Mouse (Mus musculus) MEL (cell line): ENCODE results near the gene Myl6b.
A peak's percentile ranks its signal among the peaks of the same experiment; 100 is the strongest.

ENCODE experiments used
- CTCF ChIP-seq, 3 experiments: IDR thresholded peaks in 2 of 3; conservative IDR thresholded peaks in 1 of 3; 2 replicates each; pipeline ENCODE4 v1.5.1; 2011 to 2012; ENCODE audit warnings: low read length in 3 of 3, low read depth in 2 of 3, mild to moderate bottlenecking in 2 of 3, improper control_type of control experiment in 1 of 3, inconsistent platforms in 1 of 3, mixed read lengths in 1 of 3, moderate library complexity in 1 of 3; ENCODE audit not compliant: control insufficient read depth in 1 of 3, insufficient read depth in 1 of 3, poor library complexity in 1 of 3, severe bottlenecking in 1 of 3
- E2F4 ChIP-seq: IDR thresholded peaks from 2 replicates; pipeline ENCODE4 v1.6.1; 2011; ENCODE audit warnings: low read depth, low read length, improper control_type of control experiment, borderline replicate concordance
- EP300 ChIP-seq, 2 experiments: IDR thresholded peaks; 2 replicates each; pipeline ENCODE4 v1.6.1; 2011; ENCODE audit warnings: improper control_type of control experiment in 2 of 2, low read length in 2 of 2, low read depth in 1 of 2, mild to moderate bottlenecking in 1 of 2
- HCFC1 ChIP-seq: IDR thresholded peaks from 2 replicates; pipeline ENCODE4 v1.6.1; 2012; ENCODE audit warnings: low read depth, mild to moderate bottlenecking, inconsistent platforms, low read length, improper control_type of control experiment, moderate library complexity
- MAX ChIP-seq: IDR thresholded peaks from 2 replicates; pipeline ENCODE4 v1.6.1; 2011; ENCODE audit warnings: low read length, improper control_type of control experiment
- MAZ ChIP-seq: IDR thresholded peaks from 2 replicates; pipeline ENCODE4 v1.6.1; 2012; ENCODE audit warnings: low read depth, mild to moderate bottlenecking, inconsistent platforms, low read length, improper control_type of control experiment
- NRF1 ChIP-seq: IDR thresholded peaks from 2 replicates; pipeline ENCODE4 v1.6.1; 2014; ENCODE audit warnings: low read depth, mild to moderate bottlenecking, inconsistent platforms, low read length, improper control_type of control experiment, moderate library complexity; ENCODE audit not compliant: poor library complexity, insufficient read depth, severe bottlenecking
- POLR2A ChIP-seq, 2 experiments: IDR thresholded peaks; 2 replicates each; pipeline ENCODE4 v1.6.1; 2011 to 2012; ENCODE audit warnings: low read length in 2 of 2, mild to moderate bottlenecking in 2 of 2, control low read depth in 1 of 2, improper control_type of control experiment in 1 of 2, low read depth in 1 of 2, moderate library complexity in 1 of 2; ENCODE audit not compliant: control insufficient read depth in 1 of 2, insufficient read depth in 1 of 2, poor library complexity in 1 of 2
- POLR2AphosphoS5 ChIP-seq: IDR thresholded peaks from 2 replicates; pipeline ENCODE4 v1.6.1; 2012; ENCODE audit warnings: low read depth, borderline replicate concordance, mild to moderate bottlenecking, inconsistent platforms, low read length, moderate library complexity, mixed read lengths
- TAL1 ChIP-seq: IDR thresholded peaks from 2 replicates; pipeline ENCODE4 v1.6.1; 2012; ENCODE audit warnings: mild to moderate bottlenecking, inconsistent platforms, low read length, moderate library complexity, mixed read lengths
- TCF12 ChIP-seq: IDR thresholded peaks from 2 replicates; pipeline ENCODE4 v1.6.1; 2014; ENCODE audit warnings: low read depth, mild to moderate bottlenecking, inconsistent platforms, low read length, improper control_type of control experiment, moderate library complexity
- ZNF384 ChIP-seq: IDR thresholded peaks from 2 replicates; pipeline ENCODE4 v1.6.1; 2012; ENCODE audit warnings: low read depth, mild to moderate bottlenecking, inconsistent platforms, low read length, improper control_type of control experiment

GRCm38 (mm10) chr10:128492633-128493311 is 5.7 kb downstream of the Myl6b start:
- TF ChIP-seq EP300 (IDR thresholded peaks at IDR 0.05; ENCODE audit: low read depth in 1 of 2, low read length in 2 of 2) (no peak), MAZ (no peak), ZNF384 (0 out of 2 replicates have a peak, but pooled peaks have one; percentile 31), POLR2A (IDR thresholded peaks at IDR 0.05; ENCODE audit: control insufficient read depth in 1 of 2, insufficient read depth in 1 of 2, low read depth in 1 of 2, low read length in 2 of 2, poor library complexity in 1 of 2) (no peak), NRF1 (no peak), TAL1 (no peak), CTCF (IDR thresholded peaks at IDR 0.05 in 2 of 3, conservative IDR thresholded peaks at IDR 0.05 in 1 of 3; ENCODE audit: control insufficient read depth in 1 of 3, insufficient read depth in 1 of 3, low read depth in 2 of 3, low read length in 3 of 3, poor library complexity in 1 of 3, severe bottlenecking in 1 of 3) (no peak), MAX (no peak), E2F4 (no peak), POLR2AphosphoS5 (no peak), HCFC1 (no peak), TCF12 (no peak)
